ENCODE assay signal across 8 mouse cellular contexts in the genomic region with DNA sequence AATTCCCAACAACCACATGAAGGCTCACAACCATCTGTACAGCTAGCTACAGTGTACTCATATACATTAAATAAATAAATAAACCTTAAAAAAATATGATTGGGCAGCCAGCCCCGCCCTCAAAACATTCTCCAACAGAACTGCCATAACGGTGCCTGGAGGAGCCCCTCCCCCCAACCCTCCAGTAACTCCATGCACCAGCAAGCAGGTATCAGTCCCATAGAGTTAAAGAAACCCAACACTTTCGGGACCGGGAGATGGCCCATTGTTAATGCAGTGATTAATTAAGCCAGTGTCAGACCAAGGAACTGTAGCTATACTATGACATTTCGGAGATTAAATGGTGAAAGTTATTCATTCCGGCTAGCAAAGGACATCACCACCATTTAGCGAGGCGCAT. TPM values are rescaled to one million over a fixed set of nuclear protein-coding genes. Genes with fewer than 3 reads are reported as not detected.
DNase-seq lines count a peak whose midpoint lies in the region; ATAC-seq lines count a peak whose summit lies in the region.

No protein-coding gene starts in this region.

- peaks cover 32% of the 10 kb centered on the region for H3K36me3 ChIP-seq in kidney, embryonic 16.5 days (ENCODE audit: insufficient read depth, low read length)
- H3K36me3 ChIP-seq in hindbrain, embryonic 12.5 days: peaks cover 41% of the 10 kb centered on the region
- peaks cover 44% of the 10 kb centered on the region for H3K36me3 ChIP-seq in midbrain, embryonic 14.5 days (ENCODE audit: control insufficient read depth, insufficient read depth, low read length)

- peaks cover 17% of the 10 kb centered on the region for H3K4me1 ChIP-seq in kidney, embryonic 16.5 days (ENCODE audit: insufficient read depth, low read length)
- H3K4me1 ChIP-seq in hindbrain, embryonic 12.5 days: peaks cover 10% of the 10 kb centered on the region
- peaks cover 12% of the 10 kb centered on the region; the same call in 1 of the 2 replicates for H3K4me1 ChIP-seq in midbrain, embryonic 14.5 days (ENCODE audit: control insufficient read depth, insufficient read depth, low read length)

- DNase-seq in kidney, postnatal 10 days: no peak
- peak; percentile 52 to 65 for DNase-seq in cerebellum, postnatal 14 days
- DNase-seq in midbrain, embryonic 14.5 days: no peak
- no peak for DNase-seq in embryo, embryonic 10.5 days (ENCODE audit: low spot score)
- no peak for DNase-seq in spleen, postnatal 36 days (ENCODE audit: low spot score in 2 of 2)

- peak overlapping the region; percentile 80 for H3K4me2 ChIP-seq in kidney, embryonic 16.5 days (replicated peaks; ENCODE audit: low read depth, low read length)
- peak overlapping the region; percentile 83 for H3K4me2 ChIP-seq in hindbrain, embryonic 12.5 days (replicated peaks)
- H3K4me2 ChIP-seq in midbrain, embryonic 14.5 days (ENCODE audit: low read length): peak overlapping the region; percentile 87

- peak overlapping the region; percentile 82 for H3K4me3 ChIP-seq in kidney, embryonic 16.5 days (ENCODE audit: low read length)
- peak overlapping the region; percentile 95 for H3K4me3 ChIP-seq in hindbrain, embryonic 12.5 days
- H3K4me3 ChIP-seq in midbrain, embryonic 14.5 days (replicated peaks; ENCODE audit: low read depth, low read length): peak overlapping the region; percentile 91

- peak overlapping the region; percentile 89 for H3K27ac ChIP-seq in kidney, embryonic 16.5 days (ENCODE audit: low read length)
- peak overlapping the region; percentile 88; the same call in 1 of the 2 replicates for H3K27ac ChIP-seq in hindbrain, embryonic 12.5 days
- peak overlapping the region; percentile 89 for H3K27ac ChIP-seq in midbrain, embryonic 14.5 days (replicated peaks; ENCODE audit: low read depth, low read length)

- peak overlapping the region; percentile 93 for H3K9ac ChIP-seq in kidney, embryonic 16.5 days (replicated peaks; ENCODE audit: low read length)
- peak overlapping the region; percentile 90 for H3K9ac ChIP-seq in hindbrain, embryonic 12.5 days
- H3K9ac ChIP-seq in midbrain, embryonic 14.5 days (replicated peaks; ENCODE audit: low read length): peak overlapping the region; percentile 84

- ATAC-seq in kidney, embryonic 16.5 days (ENCODE audit: low FRiP score, low TSS enrichment): peak; percentile 10; the same call in 1 of the 2 replicates
- peak; percentile 3; the same call in 1 of the 2 replicates for ATAC-seq in hindbrain, embryonic 12.5 days (ENCODE audit: low FRiP score)
- no peak for ATAC-seq in midbrain, embryonic 14.5 days (ENCODE audit: low FRiP score, low TSS enrichment)
- ATAC-seq in granulocyte monocyte progenitor cell, adult 5-6 weeks (replicated peaks; ENCODE audit: poor library complexity, severe bottlenecking): no peak

- H3K27me3 ChIP-seq in kidney, embryonic 16.5 days (ENCODE audit: insufficient read depth, low read length): no peaks in the 10 kb centered on the region
- no peaks in the 10 kb centered on the region for H3K27me3 ChIP-seq in hindbrain, embryonic 12.5 days
- H3K27me3 ChIP-seq in midbrain, embryonic 14.5 days (ENCODE audit: control insufficient read depth, insufficient read depth, low read length): no peaks in the 10 kb centered on the region

- H3K9me3 ChIP-seq in kidney, embryonic 16.5 days (ENCODE audit: low read length): no peaks in the 10 kb centered on the region
- H3K9me3 ChIP-seq in hindbrain, embryonic 12.5 days (replicated peaks): no peaks in the 10 kb centered on the region
- H3K9me3 ChIP-seq in midbrain, embryonic 14.5 days (ENCODE audit: control insufficient read depth, low read length): no peaks in the 10 kb centered on the region

- WGBS in kidney, embryonic 16.5 days: 10% methylated on average over 8 of the region's 8 CpGs
- WGBS in hindbrain, embryonic 12.5 days: 21% methylated on average over 8 of the region's 8 CpGs
- 21% methylated on average over 8 of the region's 8 CpGs for WGBS in midbrain, embryonic 14.5 days

RNA-seq across cellular contexts. Expression of a gene that starts 1.0 kb away (rescaled TPM):
- 325 and 328 TPM in 2 replicates for polyA plus RNA-seq in kidney, embryonic 16.5 days (2015; fragmentation: Nextera tagmentation; extraction: Ambion mirVana)
- 339 and 343 TPM in 2 replicates for polyA plus RNA-seq in hindbrain, embryonic 12.5 days (2016; fragmentation: Nextera tagmentation; extraction: Ambion mirVana)
- polyA plus RNA-seq in midbrain, embryonic 14.5 days (2014; fragmentation: Nextera tagmentation; extraction: Ambion mirVana): 305 and 353 TPM in 2 replicates
- total RNA-seq in granulocyte monocyte progenitor cell, adult 5-6 weeks (2014; fragmentation: Nextera tagmentation): 130 and 159 TPM in 2 replicates
- total RNA-seq in granulocyte monocyte progenitor cell, adult 5-6 weeks (2017): 404 and 430 TPM in 2 replicates

RNA-seq across cellular contexts. Expression of a gene that starts 13.6 kb away (rescaled TPM):
- 191 and 193 TPM in 2 replicates for polyA plus RNA-seq in kidney, embryonic 16.5 days (2015; fragmentation: Nextera tagmentation; extraction: Ambion mirVana)
- 127 and 138 TPM in 2 replicates for polyA plus RNA-seq in hindbrain, embryonic 12.5 days (2016; fragmentation: Nextera tagmentation; extraction: Ambion mirVana)
- polyA plus RNA-seq in midbrain, embryonic 14.5 days (2014; fragmentation: Nextera tagmentation; extraction: Ambion mirVana): 100 and 102 TPM in 2 replicates
- 72.8 and 118 TPM in 2 replicates for total RNA-seq in granulocyte monocyte progenitor cell, adult 5-6 weeks (2014; fragmentation: Nextera tagmentation)
- 37.3 and 43.4 TPM in 2 replicates for total RNA-seq in granulocyte monocyte progenitor cell, adult 5-6 weeks (2017)

RNA-seq across cellular contexts. Expression of a gene that starts 52.9 kb away (rescaled TPM):
- 28.4 and 29.8 TPM in 2 replicates for polyA plus RNA-seq in kidney, embryonic 16.5 days (2015; fragmentation: Nextera tagmentation; extraction: Ambion mirVana)
- polyA plus RNA-seq in hindbrain, embryonic 12.5 days (2016; fragmentation: Nextera tagmentation; extraction: Ambion mirVana): 12.2 and 13.0 TPM in 2 replicates
- 22.6 and 23.7 TPM in 2 replicates for polyA plus RNA-seq in midbrain, embryonic 14.5 days (2014; fragmentation: Nextera tagmentation; extraction: Ambion mirVana)
- 37.2 and 42.3 TPM in 2 replicates for total RNA-seq in granulocyte monocyte progenitor cell, adult 5-6 weeks (2014; fragmentation: Nextera tagmentation)
- 15.2 and 23.4 TPM in 2 replicates for total RNA-seq in granulocyte monocyte progenitor cell, adult 5-6 weeks (2017)

RNA-seq across cellular contexts. Expression of a gene that starts 59.6 kb away (rescaled TPM):
- polyA plus RNA-seq in kidney, embryonic 16.5 days (2015; fragmentation: Nextera tagmentation; extraction: Ambion mirVana): 48.2 and 81.9 TPM in 2 replicates
- polyA plus RNA-seq in hindbrain, embryonic 12.5 days (2016; fragmentation: Nextera tagmentation; extraction: Ambion mirVana): 59.2 and 59.7 TPM in 2 replicates
- polyA plus RNA-seq in midbrain, embryonic 14.5 days (2014; fragmentation: Nextera tagmentation; extraction: Ambion mirVana): 61.4 and 68.0 TPM in 2 replicates
- total RNA-seq in granulocyte monocyte progenitor cell, adult 5-6 weeks (2014; fragmentation: Nextera tagmentation): 0.19 and 0.39 TPM in 2 replicates
- 0.52 and 0.88 TPM in 2 replicates for total RNA-seq in granulocyte monocyte progenitor cell, adult 5-6 weeks (2017)

Comparison
In these comparisons a context has a peak if more than half of its experiments do, and no peak if none do; other contexts are left out.
1. ATAC-seq: peak in kidney, embryonic 16.5 days (single experiment) and hindbrain, embryonic 12.5 days (single experiment); none in midbrain, embryonic 14.5 days (single experiment) and granulocyte monocyte progenitor cell, adult 5-6 weeks (single experiment).
2. DNase-seq: peak in cerebellum, postnatal 14 days (2 of 2); none in kidney, postnatal 10 days (single experiment), midbrain, embryonic 14.5 days (single experiment), embryo, embryonic 10.5 days (single experiment) and spleen, postnatal 36 days (0 of 2).
3. Peak in every context shown above with its lines, with median percentiles within 50 percentile points of each other: H3K27ac ChIP-seq, H3K4me2 ChIP-seq, H3K4me3 ChIP-seq and H3K9ac ChIP-seq.